Mouse (Mus musculus): ENCODE measurements around the gene Pigk.

GRCm38 (mm10) chr3:152926166-152926565 is 212.3 kb downstream of the Pigk start:
- TF ChIP-seq CTCF (conservative IDR thresholded peaks at IDR 0.05; ENCODE audit: low read length) (no peak), POU5F1 (IDR thresholded peaks at IDR 0.05; ENCODE audit: borderline replicate concordance, low read length) (no peak), NANOG (IDR thresholded peaks at IDR 0.05; ENCODE audit: borderline replicate concordance, low read length) (no peak)
